Mouse (Mus musculus) neural tube, embryonic 15.5 days (tissue): ENCODE measurements around the gene Nudt2. TPM values are rescaled to one million over a fixed set of nuclear protein-coding genes. Genes with fewer than 3 reads are reported as not detected.

Experiments used
- ATAC-seq: fragments of 200-750 bp; cut with Nextera tagmentation; 2 replicates; pipeline ENCODE4 v1.8.0; 2017; ENCODE audit warnings: mild to moderate bottlenecking, moderate TSS enrichment, moderate library complexity; ENCODE audit not compliant: low FRiP score
- H3K27ac ChIP-seq: fragments of 300-500 bp; sonication (generic); replicated peaks from 2 replicates; pipeline ENCODE4 v1.5.1; 2015; ENCODE audit warnings: mild to moderate bottlenecking, inconsistent platforms
- H3K27me3 ChIP-seq: fragments of 300-500 bp; sonication (generic); replicated peaks from 2 replicates; pipeline ENCODE4 v1.6.1; 2015; ENCODE audit warnings: inconsistent platforms
- H3K36me3 ChIP-seq: fragments of 300-500 bp; sonication (generic); 2 replicates; pipeline ENCODE4 v1.6.1; 2015; ENCODE audit warnings: inconsistent platforms
- H3K4me1 ChIP-seq: fragments of 300-500 bp; sonication (generic); 2 replicates; pipeline ENCODE4 v1.6.1; 2015; ENCODE audit warnings: inconsistent platforms
- H3K4me2 ChIP-seq: fragments of 300-500 bp; sonication (generic); 2 replicates; pipeline ENCODE4 v1.6.1; 2015; ENCODE audit warnings: inconsistent platforms, mild to moderate bottlenecking, moderate library complexity
- H3K4me3 ChIP-seq: fragments of 300-500 bp; sonication (generic); replicated peaks from 2 replicates; pipeline ENCODE4 v1.5.1; 2015; ENCODE audit warnings: mild to moderate bottlenecking, inconsistent platforms
- H3K9ac ChIP-seq: fragments of 300-500 bp; sonication (generic); replicated peaks from 2 replicates; pipeline ENCODE4 v1.6.1; 2015; ENCODE audit warnings: mild to moderate bottlenecking, inconsistent platforms
- H3K9me3 ChIP-seq: fragments of 300-500 bp; sonication (generic); replicated peaks from 2 replicates; pipeline ENCODE4 v1.6.1; 2016; ENCODE audit warnings: inconsistent platforms
- WGBS: fragments of 180-500 bp; shearing (Covaris S2); methylation state at CpG from one replicate; pipeline ENCODE4 v1.1.7; 2015; ENCODE audit warnings: mixed read lengths; 5-methylcytosine and 5-hydroxymethylcytosine counted together
- polyA plus RNA-seq: library from polyadenylated mRNA; unstranded; fragments of >200 nt; fragmentation: Nextera tagmentation; extraction: Ambion mirVana; gene quantifications from 2 replicates; pipeline ENCODE4 v1.2.1, GENCODE M21; 2015

The Nudt2 gene
- polyA plus RNA-seq, 1 experiment from 2014 or later = 71.6 TPM

DNA sequence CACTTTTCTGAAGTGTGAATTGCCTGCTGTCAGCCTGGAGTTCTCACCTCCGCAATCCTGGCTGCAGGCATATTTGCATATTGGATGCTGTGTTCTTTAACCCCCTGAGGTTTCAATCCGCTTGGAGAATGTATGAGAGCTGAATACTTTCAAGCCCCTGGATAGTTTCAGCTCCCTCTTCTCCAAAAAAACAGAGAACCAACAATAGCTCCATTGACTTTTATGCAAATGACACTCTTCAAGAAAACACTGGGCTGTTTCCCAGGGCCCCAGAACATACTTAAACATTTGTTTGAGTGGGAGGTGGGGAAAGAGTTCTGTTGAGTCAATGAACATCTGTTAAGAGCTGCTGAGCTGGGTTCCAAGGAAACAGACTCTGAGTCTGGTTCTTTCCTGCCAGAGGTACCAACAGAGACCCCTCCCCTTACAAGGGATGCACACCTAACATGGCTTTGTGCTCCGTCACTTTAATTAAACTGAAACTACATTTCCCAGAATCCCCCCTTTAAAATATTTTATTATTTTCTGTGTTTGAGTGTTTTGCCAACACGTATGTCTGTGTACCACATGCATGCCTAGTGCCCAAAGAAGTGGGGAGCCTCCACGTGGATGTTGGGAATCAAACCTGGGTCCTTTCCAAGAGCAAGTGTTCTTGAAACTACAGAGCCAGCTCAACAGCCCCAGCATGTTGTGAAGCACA, 5.9 kb downstream of the Nudt2 start:
- 21% methylated on average over 5 of the region's 5 CpGs for WGBS
- Histone ChIP-seq H3K27me3 (no peaks in the 10 kb centered on the region), H3K9ac (no peak overlapping the region), H3K4me1 (peaks cover 15% of the 10 kb centered on the region), H3K9me3 (no peaks in the 10 kb centered on the region), H3K36me3 (no peaks in the 10 kb centered on the region), H3K4me2 (no peak overlapping the region), H3K27ac (peak overlapping the region; percentile 51), H3K4me3 (no peak overlapping the region)
- ATAC-seq = peak; percentile 40; the same call in 1 of the 2 replicates

DNA sequence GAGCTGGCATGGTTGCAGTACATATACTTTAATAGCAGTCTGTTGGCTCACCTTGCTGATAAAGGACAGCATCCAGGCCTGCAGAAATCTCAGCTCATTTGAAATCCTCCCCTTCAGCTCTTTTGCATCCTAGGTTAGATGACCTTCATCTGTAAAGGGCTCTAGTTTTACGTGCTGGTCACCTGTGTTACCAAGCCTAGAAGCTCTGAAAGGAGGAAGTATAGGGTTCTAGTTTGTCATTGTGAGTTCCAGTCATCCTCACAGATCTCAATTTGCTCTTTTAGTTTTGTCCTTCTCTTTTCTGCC, 6.4 kb downstream of the Nudt2 start:
- Histone ChIP-seq H3K27ac (peak overlapping the region; percentile 29), H3K9me3 (no peaks in the 10 kb centered on the region), H3K4me1 (peaks cover 13% of the 10 kb centered on the region; the same call in 1 of the 2 replicates), H3K27me3 (no peaks in the 10 kb centered on the region), H3K36me3 (no peaks in the 10 kb centered on the region), H3K4me3 (no peak overlapping the region), H3K9ac (no peak overlapping the region), H3K4me2 (no peak overlapping the region)
- ATAC-seq = no peak
- WGBS = 87% methylated on average over 1 of the region's 1 CpGs

- no peak for ATAC-seq
- WGBS = 92% methylated on average over 9 of the region's 9 CpGs
These were observed 12.8 kb downstream of the Nudt2 start for GRCm38 (mm10) chr4:41477648-41478160.

DNA sequence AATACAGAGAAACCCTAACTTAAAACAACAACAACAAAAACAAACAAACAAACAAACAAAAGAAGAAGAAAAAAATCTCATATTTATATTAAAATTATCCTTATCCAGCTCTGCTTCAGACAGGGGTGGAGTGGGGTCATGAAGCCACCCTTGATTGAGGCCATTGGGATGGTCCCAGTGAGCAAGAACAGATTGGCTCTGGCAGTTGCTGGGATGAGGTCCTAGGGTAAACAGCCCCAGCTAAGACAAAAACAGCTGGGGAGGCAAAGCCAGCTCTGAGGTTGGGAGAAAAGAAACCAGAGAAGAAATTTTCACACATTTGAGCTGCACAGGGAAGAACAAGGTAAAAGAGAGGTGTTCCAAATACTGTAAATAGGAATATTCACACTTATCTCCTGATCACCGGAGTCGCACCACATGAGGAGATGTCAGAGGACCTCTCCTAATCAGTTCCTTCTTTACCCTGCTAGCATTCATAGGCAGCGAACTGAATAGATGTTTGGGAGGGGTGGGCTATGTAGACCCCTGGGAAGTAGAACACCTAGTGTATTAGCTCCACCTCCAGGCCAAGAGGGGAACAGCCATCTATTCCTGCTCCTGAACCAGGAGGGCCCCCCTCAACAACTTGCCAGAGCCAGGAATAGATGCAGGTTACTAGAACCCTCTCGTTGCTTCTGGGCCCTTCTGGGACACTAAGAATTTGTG, 14.0 kb downstream of the Nudt2 start:
- no peaks in the 10 kb centered on the region for H3K9me3 ChIP-seq
- peaks cover 11% of the 10 kb centered on the region for H3K36me3 ChIP-seq
- no peaks in the 10 kb centered on the region for H3K27me3 ChIP-seq
- ATAC-seq = no peak
- no peak overlapping the region for H3K9ac ChIP-seq
- H3K4me1 ChIP-seq = no peaks in the 10 kb centered on the region
- no peak overlapping the region for H3K4me3 ChIP-seq
- WGBS = 73% methylated on average over 4 of the region's 4 CpGs
- H3K4me2 ChIP-seq = no peak overlapping the region
- no peak overlapping the region for H3K27ac ChIP-seq

More at GRCm38 (mm10) chr4:41477648-41478160, 12.8 kb downstream of the Nudt2 start:
- H3K27ac ChIP-seq = no peak overlapping the region
- peaks cover 11% of the 10 kb centered on the region for H3K36me3 ChIP-seq
- H3K4me2 ChIP-seq = no peak overlapping the region
- no peaks in the 10 kb centered on the region for H3K4me1 ChIP-seq
- H3K9ac ChIP-seq = no peak overlapping the region
- no peaks in the 10 kb centered on the region for H3K9me3 ChIP-seq
- H3K27me3 ChIP-seq = no peaks in the 10 kb centered on the region
- H3K4me3 ChIP-seq = no peak overlapping the region

DNA sequence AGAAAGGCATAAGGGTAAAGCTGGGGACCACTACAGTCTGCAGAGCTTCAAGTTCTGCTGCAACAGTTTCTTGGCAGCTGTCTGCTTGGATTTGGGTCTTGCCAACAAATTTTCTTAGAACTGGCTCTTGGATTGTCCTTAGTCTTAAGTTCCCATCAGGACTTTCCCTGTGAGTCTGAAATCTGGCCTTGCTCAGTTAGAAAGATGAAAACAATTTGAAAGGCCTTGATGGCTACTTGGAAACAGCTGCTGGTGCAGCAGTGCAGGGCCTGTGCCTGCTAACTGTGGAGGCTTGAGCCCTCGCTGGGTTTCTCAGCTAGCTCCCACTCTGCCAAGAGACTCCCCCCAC, 14.5 kb downstream of the Nudt2 start:
- no peaks in the 10 kb centered on the region for H3K27me3 ChIP-seq
- ATAC-seq = no peak
- peaks cover 11% of the 10 kb centered on the region for H3K36me3 ChIP-seq
- H3K27ac ChIP-seq = no peak overlapping the region
- H3K4me2 ChIP-seq = no peak overlapping the region
- H3K9me3 ChIP-seq = no peaks in the 10 kb centered on the region
- WGBS = 94% methylated on average over 1 of the region's 1 CpGs
- H3K4me1 ChIP-seq = no peaks in the 10 kb centered on the region
- no peak overlapping the region for H3K9ac ChIP-seq
- no peak overlapping the region for H3K4me3 ChIP-seq

- 72% methylated on average over 8 of the region's 8 CpGs for WGBS
- Histone ChIP-seq H3K4me2 (no peak overlapping the region), H3K4me3 (no peak overlapping the region), H3K4me1 (no peaks in the 10 kb centered on the region), H3K36me3 (peaks cover 11% of the 10 kb centered on the region), H3K9me3 (no peaks in the 10 kb centered on the region), H3K27me3 (no peaks in the 10 kb centered on the region), H3K27ac (no peak overlapping the region), H3K9ac (no peak overlapping the region)
- ATAC-seq = no peak
These were observed 15.3 kb downstream of the Nudt2 start for GRCm38 (mm10) chr4:41480254-41480653.

- Histone ChIP-seq H3K4me2 (no peak overlapping the region), H3K4me3 (no peak overlapping the region), H3K9me3 (no peaks in the 10 kb centered on the region), H3K36me3 (peaks cover 11% of the 10 kb centered on the region), H3K27me3 (no peaks in the 10 kb centered on the region), H3K4me1 (no peaks in the 10 kb centered on the region), H3K27ac (no peak overlapping the region; the same call in 1 of the 2 replicates), H3K9ac (no peak overlapping the region)
- ATAC-seq = no peak
- WGBS = 68% methylated on average over 6 of the region's 6 CpGs
These were observed 16.7 kb downstream of the Nudt2 start for GRCm38 (mm10) chr4:41481601-41482017.

GRCm38 (mm10) chr4:41492951-41493350, 28.0 kb downstream of the Nudt2 start:
- H3K4me2 ChIP-seq = no peak overlapping the region
- peaks cover 16% of the 10 kb centered on the region for H3K4me1 ChIP-seq
- H3K27me3 ChIP-seq = peaks cover 28% of the 10 kb centered on the region
- H3K27ac ChIP-seq = no peak overlapping the region
- no peaks in the 10 kb centered on the region for H3K9me3 ChIP-seq
- H3K4me3 ChIP-seq = no peak overlapping the region
- H3K36me3 ChIP-seq = no peaks in the 10 kb centered on the region
- WGBS = 83% methylated on average over 7 of the region's 7 CpGs
- no peak for ATAC-seq
- H3K9ac ChIP-seq = no peak overlapping the region

- H3K27me3 ChIP-seq = peaks cover 34% of the 10 kb centered on the region
- no peak overlapping the region for H3K27ac ChIP-seq
- peaks cover 22% of the 10 kb centered on the region for H3K4me1 ChIP-seq
- H3K9me3 ChIP-seq = no peaks in the 10 kb centered on the region
- H3K9ac ChIP-seq = no peak overlapping the region
- no peak overlapping the region for H3K4me3 ChIP-seq
- no peak for ATAC-seq
- no peaks in the 10 kb centered on the region for H3K36me3 ChIP-seq
- 78% methylated on average over 3 of the region's 3 CpGs for WGBS
- no peak overlapping the region for H3K4me2 ChIP-seq
These were observed 28.6 kb downstream of the Nudt2 start for GRCm38 (mm10) chr4:41493464-41494116.

DNA sequence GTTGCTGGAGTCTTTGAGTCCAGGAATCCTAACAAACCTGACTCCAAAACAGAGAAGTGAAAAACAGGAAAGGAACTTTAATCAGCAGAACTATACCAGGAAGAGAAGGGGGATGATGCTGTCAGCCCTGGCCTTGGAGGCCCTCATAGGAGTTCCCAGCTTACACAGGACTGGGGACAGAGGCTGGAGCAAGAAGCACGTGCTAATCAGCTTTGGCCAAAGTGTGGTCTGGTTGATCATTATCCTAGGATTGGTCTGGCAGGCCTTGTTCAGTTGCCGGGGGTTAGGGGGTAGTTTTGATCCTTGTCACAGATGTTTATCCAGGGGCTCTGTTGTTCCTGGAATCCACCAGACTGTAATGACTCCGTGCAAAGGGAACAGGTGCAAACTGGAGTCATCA, 29.4 kb downstream of the Nudt2 start:
- no peaks in the 10 kb centered on the region for H3K9me3 ChIP-seq
- H3K4me3 ChIP-seq = no peak overlapping the region
- H3K9ac ChIP-seq = no peak overlapping the region
- no peaks in the 10 kb centered on the region for H3K36me3 ChIP-seq
- no peak overlapping the region for H3K27ac ChIP-seq
- H3K27me3 ChIP-seq = peaks cover 40% of the 10 kb centered on the region
- 29% methylated on average over 3 of the region's 3 CpGs for WGBS
- no peak for ATAC-seq
- no peak overlapping the region for H3K4me2 ChIP-seq
- peaks cover 30% of the 10 kb centered on the region for H3K4me1 ChIP-seq

DNA sequence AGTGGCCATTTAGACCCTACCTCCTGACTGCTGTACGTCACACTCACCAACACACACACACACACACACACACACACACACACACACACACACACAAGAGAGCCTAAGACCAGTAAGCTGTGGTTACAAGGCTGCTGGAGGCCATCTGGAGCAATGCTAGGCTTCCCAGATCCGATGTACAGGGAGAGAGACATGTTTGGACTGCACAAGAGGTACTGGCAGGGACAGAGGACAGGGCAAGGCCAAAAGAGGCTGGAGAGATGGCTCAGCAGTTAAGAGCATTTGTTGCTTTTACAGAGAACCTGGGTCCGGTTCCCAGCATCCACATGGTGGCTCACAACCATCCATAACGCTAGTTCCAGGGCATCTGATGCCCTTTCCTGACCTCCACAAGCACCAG, 30.1 kb downstream of the Nudt2 start:
- Histone ChIP-seq H3K4me3 (no peak overlapping the region), H3K36me3 (no peaks in the 10 kb centered on the region), H3K9me3 (no peaks in the 10 kb centered on the region), H3K4me1 (peaks cover 33% of the 10 kb centered on the region), H3K4me2 (no peak overlapping the region), H3K27me3 (peaks cover 47% of the 10 kb centered on the region), H3K9ac (no peak overlapping the region), H3K27ac (no peak overlapping the region)
- ATAC-seq = no peak
- 87% methylated on average over 4 of the region's 4 CpGs for WGBS

- H3K9ac ChIP-seq = no peak overlapping the region
- H3K4me1 ChIP-seq = peaks cover 33% of the 10 kb centered on the region
- no peaks in the 10 kb centered on the region for H3K9me3 ChIP-seq
- no peak overlapping the region for H3K4me2 ChIP-seq
- H3K4me3 ChIP-seq = no peak overlapping the region
- WGBS = 78% methylated on average over 11 of the region's 11 CpGs
- peaks cover 55% of the 10 kb centered on the region for H3K27me3 ChIP-seq
- no peak for ATAC-seq
- H3K36me3 ChIP-seq = no peaks in the 10 kb centered on the region
- no peak overlapping the region for H3K27ac ChIP-seq
These were observed 30.9 kb downstream of the Nudt2 start for GRCm38 (mm10) chr4:41495850-41496249.
